Mouse (Mus musculus) neural tube, embryonic 11.5 days (tissue): ENCODE data around the gene Nup210l. TPM values are rescaled to one million over a fixed set of nuclear protein-coding genes. Genes with fewer than 3 reads are reported as not detected.

ENCODE experiments used
- ATAC-seq: fragments of 200-750 bp; cut with Nextera tagmentation; 2 replicates; pipeline ENCODE4 v1.8.0; 2017; ENCODE audit warnings: moderate number of reproducible peaks, mild to moderate bottlenecking, moderate TSS enrichment, moderate library complexity; ENCODE audit not compliant: insufficient read depth, low FRiP score, low TSS enrichment
- DNase-seq: peaks from one replicate; pipeline ENCODE4 v3.0.0-alpha.2; 2015; ENCODE audit warnings: low spot score
- H3K27ac ChIP-seq: fragments of 300-500 bp; sonication (generic); 2 replicates; pipeline ENCODE4 v1.5.1; 2014; ENCODE audit warnings: low read depth, mild to moderate bottlenecking, low read length
- H3K27me3 ChIP-seq: fragments of 300-500 bp; sonication (generic); 2 replicates; pipeline ENCODE4 v1.6.1; 2014; ENCODE audit warnings: mild to moderate bottlenecking, low read length, mixed read lengths; ENCODE audit not compliant: control insufficient read depth, insufficient read depth
- H3K36me3 ChIP-seq: fragments of 300-500 bp; sonication (generic); 2 replicates; pipeline ENCODE4 v1.6.1; 2014; ENCODE audit warnings: mild to moderate bottlenecking, low read length, moderate library complexity, mixed read lengths; ENCODE audit not compliant: control insufficient read depth, insufficient read depth
- H3K4me1 ChIP-seq: fragments of 300-500 bp; sonication (generic); 2 replicates; pipeline ENCODE4 v1.6.1; 2014; ENCODE audit warnings: low read length, mixed read lengths; ENCODE audit not compliant: control insufficient read depth, insufficient read depth
- H3K4me2 ChIP-seq: fragments of 300-500 bp; sonication (generic); 2 replicates; pipeline ENCODE4 v1.6.1; 2014; ENCODE audit warnings: low read depth, mild to moderate bottlenecking, moderate library complexity
- H3K4me3 ChIP-seq: fragments of 300-500 bp; sonication (generic); 2 replicates; pipeline ENCODE4 v1.5.1; 2014; ENCODE audit warnings: low read depth, low read length
- H3K9ac ChIP-seq: fragments of 300-500 bp; sonication (generic); 2 replicates; pipeline ENCODE4 v1.6.1; 2014; ENCODE audit warnings: mild to moderate bottlenecking, low read length
- H3K9me3 ChIP-seq: fragments of 300-500 bp; sonication (generic); 2 replicates; pipeline ENCODE4 v1.6.1; 2016; ENCODE audit warnings: low read length; ENCODE audit not compliant: control insufficient read depth
- WGBS: fragments of 180-500 bp; shearing (Covaris S2); extraction: QIAGEN DNeasy Blood & Tissue Kit; methylation state at CpG from one replicate; pipeline ENCODE4 v1.1.7; 2014; 5-methylcytosine and 5-hydroxymethylcytosine counted together
- polyA plus RNA-seq: library from polyadenylated mRNA; unstranded; fragments of >200 nt; fragmentation: Nextera tagmentation; extraction: Ambion mirVana; gene quantifications from 2 replicates; pipeline ENCODE4 v1.2.1, GENCODE M21; 2014

Gene Nup210l
- polyA plus RNA-seq: 0.41 and 0.66 TPM in 2 replicates

DNA sequence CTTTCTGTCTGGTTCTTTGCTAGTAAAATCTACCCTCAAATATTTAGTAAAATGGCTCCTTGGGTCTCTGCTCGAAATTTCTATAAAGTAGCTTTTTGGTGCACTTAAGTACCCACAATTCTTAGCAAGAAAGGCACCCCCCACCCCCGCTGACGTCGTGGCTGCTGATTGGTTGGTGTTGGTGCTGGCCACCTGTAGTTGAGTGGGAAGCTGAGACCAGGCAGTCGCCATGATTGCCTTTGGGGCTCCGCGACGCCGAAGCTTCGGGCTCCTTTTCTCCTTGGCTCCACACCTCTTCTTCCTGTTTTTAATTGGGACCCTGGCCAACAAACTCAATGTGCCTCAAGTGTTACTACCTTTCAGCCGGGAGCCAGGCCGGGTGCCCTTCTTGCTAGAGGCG is at the start of gene Nup210l:
Gene Nup210l, plus strand, starts transcription at position 195 of the 400 bp plus-strand sequence.
- 86% methylated on average over 13 of the region's 13 CpGs for whole genome bisulfite sequencing
- Histone ChIP-seq H3K4me1 (no peaks in the 10 kb centered on the region), H3K9me3 (no peaks in the 10 kb centered on the region), H3K4me3 (no peak within 1 kb of the TSS), H3K27ac (no peak within 1 kb of the TSS), H3K27me3 (no peaks in the 10 kb centered on the region), H3K9ac (no peak within 1 kb of the TSS), H3K36me3 (peaks cover 5% of the 10 kb centered on the region; the same call in 1 of the 2 replicates), H3K4me2 (no peak within 1 kb of the TSS)
- ATAC-seq (no peak), DNase-seq (no peak)

DNA sequence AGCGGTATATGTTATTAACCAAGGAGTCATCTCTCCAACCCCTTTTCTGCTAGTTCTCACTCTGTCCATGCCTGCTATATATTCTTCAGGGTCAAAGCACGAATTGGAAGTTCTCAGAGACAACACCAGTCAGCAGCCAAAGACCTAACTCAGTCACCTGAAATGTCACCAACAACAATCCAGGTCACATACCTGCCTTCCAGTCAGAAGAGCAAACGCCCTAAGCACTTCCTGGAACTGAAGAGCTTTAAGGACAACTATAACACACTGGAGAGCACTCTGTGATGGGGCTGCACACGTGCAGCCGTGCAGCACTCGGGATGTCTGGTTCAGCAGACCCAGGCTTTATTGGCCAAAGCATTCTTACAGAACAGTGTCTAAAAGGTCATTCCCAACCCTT is 42.4 kb upstream of the Nup210l start:
- no peak overlapping the region for H3K9ac ChIP-seq
- H3K4me1 ChIP-seq: no peaks in the 10 kb centered on the region
- H3K9me3 ChIP-seq: no peaks in the 10 kb centered on the region
- H3K36me3 ChIP-seq: peaks cover 7% of the 10 kb centered on the region
- no peaks in the 10 kb centered on the region for H3K27me3 ChIP-seq
- WGBS: 94% methylated on average over 6 of the region's 6 CpGs
- H3K4me3 ChIP-seq: no peak overlapping the region
- no peak for DNase-seq
- H3K27ac ChIP-seq: no peak overlapping the region
- no peak for ATAC-seq
- no peak overlapping the region for H3K4me2 ChIP-seq

DNA sequence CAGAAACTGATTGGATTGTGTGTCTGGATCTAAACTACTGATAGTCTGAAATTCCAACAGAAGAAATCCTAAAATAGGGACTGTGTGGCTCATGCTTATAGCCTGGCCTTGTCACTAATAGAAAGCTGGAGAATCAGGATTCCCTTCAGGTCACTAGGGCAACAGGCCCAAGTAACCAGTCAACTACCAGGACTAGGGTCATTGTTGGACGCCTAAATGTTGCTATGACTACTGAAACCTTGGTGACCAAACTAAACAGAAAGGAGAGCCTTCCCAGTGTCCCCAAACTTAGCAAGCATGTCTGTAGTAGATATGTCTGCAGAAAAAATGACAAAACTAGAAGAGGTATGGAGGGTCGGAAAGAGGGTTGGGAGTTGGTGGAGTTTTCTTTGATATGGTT is 41.4 kb upstream of the Nup210l start:
- H3K36me3 ChIP-seq: peaks cover 5% of the 10 kb centered on the region

DNA sequence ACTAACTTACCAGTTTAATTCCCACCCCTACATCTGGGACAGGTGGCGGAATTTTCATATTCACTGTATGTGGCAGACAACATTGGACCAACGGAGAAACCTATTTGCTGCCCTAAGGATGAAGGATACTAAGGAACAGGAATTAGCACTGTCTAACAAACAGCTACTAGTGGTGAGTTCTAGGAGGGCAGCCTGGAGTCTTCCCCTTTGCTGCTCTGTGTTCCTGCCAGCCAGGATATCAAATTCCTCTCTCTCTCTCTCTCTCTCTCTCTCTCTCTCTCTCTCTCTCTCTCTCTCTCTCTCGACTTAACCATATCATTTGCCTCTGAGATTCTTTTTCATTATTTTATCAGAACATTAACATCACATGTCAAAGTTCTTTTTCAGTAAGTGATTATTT is 39.5 kb upstream of the Nup210l start:
- no peak for DNase-seq
- peaks cover 4% of the 10 kb centered on the region for H3K36me3 ChIP-seq
- H3K4me3 ChIP-seq: no peak overlapping the region
- no peak overlapping the region for H3K9ac ChIP-seq
- H3K4me1 ChIP-seq: no peaks in the 10 kb centered on the region
- H3K4me2 ChIP-seq: no peak overlapping the region
- 77% methylated on average over 3 of the region's 3 CpGs for WGBS
- H3K27me3 ChIP-seq: no peaks in the 10 kb centered on the region
- ATAC-seq: no peak
- H3K27ac ChIP-seq: no peak overlapping the region
- no peaks in the 10 kb centered on the region for H3K9me3 ChIP-seq

More for the DNA sequence above, 41.4 kb upstream of the Nup210l start:
- H3K9ac ChIP-seq: no peak overlapping the region
- WGBS: 66% methylated on average over 2 of the region's 2 CpGs
- no peak overlapping the region for H3K4me3 ChIP-seq
- H3K4me2 ChIP-seq: no peak overlapping the region
- DNase-seq (no peak), ATAC-seq (no peak)
- H3K4me1 ChIP-seq: no peaks in the 10 kb centered on the region
- H3K9me3 ChIP-seq: no peaks in the 10 kb centered on the region
- H3K27me3 ChIP-seq: no peaks in the 10 kb centered on the region
- H3K27ac ChIP-seq: no peak overlapping the region

DNA sequence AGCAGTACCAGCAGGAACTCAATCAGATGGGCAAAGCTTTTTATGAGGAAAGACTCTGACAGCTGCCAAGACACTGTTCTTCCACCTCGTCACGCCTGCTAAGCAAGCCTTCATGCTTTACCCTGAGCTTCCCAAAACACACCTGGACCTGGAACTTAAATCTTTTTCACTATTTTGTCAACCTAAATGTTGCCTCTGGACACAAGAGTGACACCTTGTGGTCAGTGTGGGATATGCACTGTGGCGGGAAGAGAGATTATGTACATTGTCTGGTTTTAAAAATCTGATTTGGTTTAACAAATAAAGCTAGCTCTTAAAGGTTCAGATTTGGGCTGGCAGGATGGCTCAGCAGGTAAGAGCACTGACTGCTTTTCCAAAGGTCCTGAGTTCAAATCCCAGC is 38.4 kb upstream of the Nup210l start:
- H3K27me3 ChIP-seq: no peaks in the 10 kb centered on the region
- peaks cover 4% of the 10 kb centered on the region for H3K36me3 ChIP-seq
- ATAC-seq (no peak), DNase-seq (peak; percentile 53)
- no peak overlapping the region for H3K4me3 ChIP-seq
- H3K9me3 ChIP-seq: no peaks in the 10 kb centered on the region
- H3K27ac ChIP-seq: no peak overlapping the region
- H3K4me2 ChIP-seq: no peak overlapping the region
- no peaks in the 10 kb centered on the region for H3K4me1 ChIP-seq
- WGBS: 55% methylated on average over 3 of the region's 3 CpGs
- H3K9ac ChIP-seq: no peak overlapping the region

DNA sequence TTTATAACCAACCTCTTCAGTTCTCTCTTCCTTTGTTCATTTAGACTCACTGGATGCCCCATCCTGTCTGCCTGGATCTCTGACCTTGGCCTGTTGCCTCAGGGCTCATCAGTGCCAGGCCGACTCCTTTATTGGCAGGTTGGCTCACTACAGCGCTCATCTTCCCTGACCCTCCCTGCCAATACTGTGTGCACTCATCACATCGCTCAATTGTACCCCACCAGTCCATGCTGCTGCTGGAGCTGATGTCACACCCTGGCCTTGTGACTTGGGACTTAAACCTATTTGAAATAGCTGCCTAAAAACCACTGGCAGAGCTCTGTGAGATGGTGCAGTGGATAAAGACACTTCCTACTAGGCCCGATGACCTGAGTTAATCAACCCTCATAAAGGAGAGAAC is 36.1 kb upstream of the Nup210l start:
- H3K36me3 ChIP-seq: peaks cover 2% of the 10 kb centered on the region; the same call in 1 of the 2 replicates
- H3K27ac ChIP-seq: no peak overlapping the region
- H3K27me3 ChIP-seq: no peaks in the 10 kb centered on the region
- H3K4me2 ChIP-seq: no peak overlapping the region
- H3K4me3 ChIP-seq: no peak overlapping the region
- 90% methylated on average over 4 of the region's 4 CpGs for WGBS
- H3K9me3 ChIP-seq: no peaks in the 10 kb centered on the region
- H3K9ac ChIP-seq: no peak overlapping the region
- H3K4me1 ChIP-seq: no peaks in the 10 kb centered on the region
- no peak for DNase-seq
- ATAC-seq: no peak

DNA sequence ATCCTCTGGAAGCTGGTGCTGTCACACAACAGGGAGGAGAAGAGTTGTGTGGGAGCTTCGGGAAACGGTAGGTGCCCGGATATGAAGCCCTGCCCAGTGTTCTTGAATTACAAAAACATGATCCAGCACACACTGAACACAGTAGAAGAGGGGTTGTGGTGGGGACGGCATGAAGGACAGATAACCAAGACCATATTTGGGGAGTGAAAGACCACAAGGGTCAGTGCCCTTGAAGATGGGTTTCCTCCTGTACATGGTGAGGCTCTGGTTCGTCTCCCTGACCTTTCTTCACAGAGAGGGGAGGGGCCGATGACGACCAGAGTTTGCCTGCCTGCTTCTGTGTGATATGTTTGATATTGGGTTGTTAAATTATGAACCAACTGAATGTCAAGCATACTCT is 34.2 kb upstream of the Nup210l start:
- 84% methylated on average over 7 of the region's 7 CpGs for WGBS

DNA sequence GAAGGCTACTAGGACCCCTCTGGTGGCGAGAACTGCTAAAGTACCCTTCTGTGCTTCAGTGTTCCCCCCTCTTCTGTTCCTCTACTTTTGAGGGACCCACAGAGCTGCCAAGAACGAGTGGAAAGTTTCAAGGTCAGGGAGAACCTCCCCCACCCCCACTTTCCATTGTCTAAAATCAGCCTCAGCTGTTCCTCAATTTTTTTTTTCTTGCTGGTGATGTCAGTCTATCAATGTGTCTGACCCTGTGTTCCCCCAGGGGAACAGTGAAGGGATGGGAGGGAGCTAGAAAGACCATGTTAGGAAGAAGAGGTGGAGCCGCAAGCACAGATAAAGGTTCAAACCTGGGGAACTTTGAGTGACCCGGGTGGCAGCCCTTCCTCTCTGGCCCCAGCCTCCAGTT is 31.6 kb upstream of the Nup210l start, which contains the start of gene Tpm3:
Gene Tpm3, plus strand, starts transcription at position 356 of the 400 bp plus-strand sequence.
- H3K4me1 ChIP-seq: no peaks in the 10 kb centered on the region
- WGBS: 77% methylated on average over 4 of the region's 4 CpGs
- H3K36me3 ChIP-seq: no peaks in the 10 kb centered on the region
- no peaks in the 10 kb centered on the region for H3K27me3 ChIP-seq
- DNase-seq: no peak
- H3K9me3 ChIP-seq: no peaks in the 10 kb centered on the region
- no peak within 1 kb of the TSS for H3K9ac ChIP-seq
- no peak within 1 kb of the TSS for H3K4me3 ChIP-seq
- no peak for ATAC-seq
- no peak within 1 kb of the TSS for H3K4me2 ChIP-seq
- no peak within 1 kb of the TSS for H3K27ac ChIP-seq

More for the DNA sequence above, 34.2 kb upstream of the Nup210l start:
- H3K27me3 ChIP-seq: no peaks in the 10 kb centered on the region
- no peak overlapping the region for H3K9ac ChIP-seq
- H3K36me3 ChIP-seq: no peaks in the 10 kb centered on the region
- no peak overlapping the region for H3K4me2 ChIP-seq
- no peak for ATAC-seq
- H3K27ac ChIP-seq: no peak overlapping the region
- H3K4me3 ChIP-seq: no peak overlapping the region
- no peaks in the 10 kb centered on the region for H3K4me1 ChIP-seq
- H3K9me3 ChIP-seq: no peaks in the 10 kb centered on the region
- no peak for DNase-seq

DNA sequence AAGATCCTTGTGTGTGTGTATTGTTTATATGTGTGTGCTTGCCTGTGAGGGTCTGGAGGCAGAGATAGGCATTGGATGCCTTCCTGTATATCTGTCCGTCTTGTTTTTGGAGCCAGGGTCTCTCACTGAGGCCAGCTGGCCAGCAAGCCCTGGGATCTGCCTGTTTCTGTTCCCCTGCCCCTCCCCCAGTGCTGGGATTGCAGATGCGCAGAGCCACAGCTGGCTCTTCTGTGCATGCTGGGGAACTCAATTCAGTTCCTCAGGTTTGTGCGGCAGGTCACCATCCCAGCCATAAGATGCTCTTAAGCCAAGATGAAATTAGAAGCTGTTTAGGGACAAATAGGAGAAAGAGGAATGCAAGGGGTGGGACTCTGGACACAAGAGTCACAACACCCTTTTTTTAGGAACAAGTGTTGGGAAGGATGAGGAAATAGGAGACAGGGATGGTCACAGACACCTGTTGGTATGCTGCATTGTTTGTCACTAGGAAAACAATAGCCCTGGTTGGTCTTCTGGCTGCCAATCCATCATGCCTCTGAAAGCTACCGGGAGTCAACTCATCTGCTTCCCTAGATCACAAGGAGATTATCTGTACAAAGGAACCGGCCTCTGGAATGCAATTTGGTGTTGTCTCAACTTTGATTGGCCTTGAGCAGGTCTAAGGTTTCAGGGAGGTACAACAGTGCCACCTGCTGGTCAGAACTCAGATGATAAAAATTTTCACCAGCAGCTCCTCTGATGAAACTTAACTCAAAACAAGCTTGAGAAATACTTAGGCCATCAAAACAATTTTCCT is 26.8 kb upstream of the Nup210l start:
- Histone ChIP-seq H3K9me3 (no peaks in the 10 kb centered on the region), H3K27me3 (no peaks in the 10 kb centered on the region), H3K36me3 (no peaks in the 10 kb centered on the region), H3K9ac (no peak overlapping the region), H3K4me3 (no peak overlapping the region), H3K4me1 (peaks cover 14% of the 10 kb centered on the region), H3K4me2 (no peak overlapping the region), H3K27ac (no peak overlapping the region)
- no peak for ATAC-seq
- peak; percentile 77 for DNase-seq
- 9% methylated on average over 5 of the region's 5 CpGs for WGBS
